Mouse (Mus musculus) CH12.LX (cell line): ENCODE results near the gene Pkd1l2.

Experiments used
- MAX ChIP-seq: IDR thresholded peaks from 2 replicates; pipeline ENCODE4 v1.6.1; 2011; ENCODE audit warnings: low read length, improper control_type of control experiment
- POLR2A ChIP-seq: IDR thresholded peaks from 2 replicates; pipeline ENCODE4 v1.6.1; 2011; ENCODE audit warnings: low read depth, mild to moderate bottlenecking, improper control_type of control experiment, low read length

DNA sequence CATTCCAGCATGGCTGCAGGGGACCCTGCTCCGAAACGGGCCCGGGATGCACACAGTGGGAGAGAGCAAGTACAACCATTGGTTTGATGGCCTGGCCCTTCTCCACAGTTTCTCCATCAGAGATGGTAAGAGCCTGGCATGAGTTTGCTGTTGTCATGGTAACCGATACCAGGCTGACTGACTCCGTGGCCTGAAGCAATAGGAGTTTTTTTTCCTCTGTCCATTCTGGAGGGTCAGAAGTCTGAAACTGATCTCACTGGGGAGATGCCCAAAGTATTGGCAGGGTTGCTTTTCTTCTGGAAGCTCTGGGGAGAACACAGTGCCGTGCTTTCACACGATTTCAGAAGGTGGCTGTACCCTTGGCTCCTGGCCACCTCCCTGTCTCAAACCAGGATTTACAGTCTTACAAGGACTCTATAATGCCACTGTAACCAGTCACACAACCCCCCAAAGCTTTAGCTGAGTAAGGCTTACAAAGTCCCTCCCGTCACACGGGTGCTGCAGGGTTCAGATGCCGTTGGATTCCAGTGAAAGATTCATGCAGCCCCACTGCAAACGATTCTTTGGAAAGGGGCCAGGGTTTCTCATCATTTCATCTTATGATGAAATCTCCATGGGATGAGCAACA lies 15.4 kb upstream of the Pkd1l2 start:
- TF ChIP-seq MAX (no peak), POLR2A (no peak)
